Comparison of ENCODE assay signal across 8 mouse cellular contexts in the genomic region with DNA sequence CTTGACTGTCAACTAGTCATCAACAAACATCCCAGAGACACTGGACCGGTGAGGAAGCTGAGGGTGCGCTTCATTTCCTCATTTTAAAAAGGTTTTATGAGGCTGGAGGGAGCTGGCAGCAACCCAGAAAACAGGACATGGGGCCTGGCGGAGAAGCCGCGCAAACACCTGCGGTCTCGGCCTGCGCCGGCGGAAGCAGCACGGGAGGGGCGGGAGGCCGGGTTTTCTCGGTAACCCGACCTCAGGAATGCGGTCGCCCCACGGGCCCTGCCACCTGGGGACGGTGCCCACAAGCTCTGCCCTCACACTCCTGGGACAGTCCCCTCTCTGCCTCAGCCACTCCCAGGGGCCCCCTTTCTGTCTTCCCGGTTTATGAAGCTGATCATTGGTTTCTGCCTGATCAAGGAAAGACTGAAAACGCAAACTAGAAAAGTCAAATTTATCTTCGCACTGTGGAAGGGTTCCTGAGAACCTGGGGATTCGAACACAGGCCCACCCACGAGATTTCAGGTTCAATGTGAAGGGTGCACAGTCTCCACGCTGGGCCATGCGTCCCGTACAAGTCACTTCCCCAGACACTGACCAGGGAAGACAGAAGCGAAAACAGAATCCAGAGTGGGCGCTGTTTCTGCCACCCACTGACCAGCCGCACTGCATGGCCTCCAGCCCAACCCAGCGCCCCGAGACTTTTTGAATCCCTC. TPM values are rescaled to one million over a fixed set of nuclear protein-coding genes. Genes with fewer than 3 reads are reported as not detected.
A peak's percentile ranks its signal among the peaks of the same experiment; 100 is the strongest.
DNase-seq lines count a peak whose midpoint lies in the region; ATAC-seq and TF ChIP-seq lines count a peak whose summit lies in the region.

No protein-coding gene starts in this region.

- 0 out of 2 replicates have a peak overlapping the region, but pooled peaks have one; percentile 42 for H3K4me3 ChIP-seq in forebrain, embryonic 10.5 days
- H3K4me3 ChIP-seq in forebrain, embryonic 16.5 days (replicated peaks; ENCODE audit: low read length): no peak overlapping the region
- peak overlapping the region; percentile 6 for H3K4me3 ChIP-seq in bone marrow, adult 2 months (replicated peaks; ENCODE audit: control insufficient read depth, low read depth, low read length)
- no peak overlapping the region for H3K4me3 ChIP-seq in kidney, postnatal 0 days (replicated peaks; ENCODE audit: low read depth, low read length)

- no peak overlapping the region for H3K9ac ChIP-seq in forebrain, embryonic 16.5 days (replicated peaks; ENCODE audit: low read depth, low read length)
- H3K9ac ChIP-seq in kidney, postnatal 0 days (ENCODE audit: low read depth, low read length): peak overlapping the region; percentile 44; the same call in 1 of the 2 replicates

- TF ChIP-seq CTCF in bone marrow, adult 2 months (IDR thresholded peaks at IDR 0.05; ENCODE audit: control insufficient read depth, insufficient read depth, low read length): no peak
- TF ChIP-seq CTCF in kidney, postnatal 0 days (IDR thresholded peaks at IDR 0.05; ENCODE audit: low read depth): no peak

- peaks cover 76% of the 10 kb centered on the region for H3K4me1 ChIP-seq in forebrain, embryonic 10.5 days
- peaks cover 41% of the 10 kb centered on the region for H3K4me1 ChIP-seq in forebrain, embryonic 16.5 days (replicated peaks; ENCODE audit: control insufficient read depth, insufficient read depth, low read length)
- H3K4me1 ChIP-seq in bone marrow, adult 2 months (ENCODE audit: control insufficient read depth, insufficient read depth, low read length): peaks cover 8% of the 10 kb centered on the region
- peaks cover 36% of the 10 kb centered on the region for H3K4me1 ChIP-seq in kidney, postnatal 0 days (replicated peaks; ENCODE audit: insufficient read depth, low read length)

- no peaks in the 10 kb centered on the region for H3K36me3 ChIP-seq in forebrain, embryonic 10.5 days (replicated peaks)
- no peaks in the 10 kb centered on the region for H3K36me3 ChIP-seq in forebrain, embryonic 16.5 days (ENCODE audit: control insufficient read depth, insufficient read depth)
- H3K36me3 ChIP-seq in kidney, postnatal 0 days (ENCODE audit: insufficient read depth, low read length): no peaks in the 10 kb centered on the region

- H3K9me3 ChIP-seq in forebrain, embryonic 10.5 days: no peaks in the 10 kb centered on the region
- no peaks in the 10 kb centered on the region for H3K9me3 ChIP-seq in forebrain, embryonic 16.5 days (ENCODE audit: control insufficient read depth, low read length)
- no peaks in the 10 kb centered on the region for H3K9me3 ChIP-seq in kidney, postnatal 0 days (replicated peaks; ENCODE audit: low read length)

- H3K27me3 ChIP-seq in forebrain, embryonic 10.5 days (ENCODE audit: poor library complexity, severe bottlenecking): peaks cover 15% of the 10 kb centered on the region
- H3K27me3 ChIP-seq in forebrain, embryonic 16.5 days (replicated peaks; ENCODE audit: control insufficient read depth, insufficient read depth, low read length): no peaks in the 10 kb centered on the region
- H3K27me3 ChIP-seq in kidney, postnatal 0 days (ENCODE audit: insufficient read depth, low read length): no peaks in the 10 kb centered on the region

- no peak for DNase-seq in forebrain, embryonic 10.5 days (ENCODE audit: extremely low spot score, low spot score)
- DNase-seq in kidney, postnatal 0 days (ENCODE audit: low spot score): peak; percentile 43
- DNase-seq in lung, postnatal 36 days: peak; percentile 83
- peak; percentile 92 for DNase-seq in thymus, postnatal 14 days
- no peak for DNase-seq in frontal cortex, postnatal 25 days (ENCODE audit: low spot score in 2 of 2)

- WGBS in forebrain, embryonic 10.5 days: 33% methylated on average over 32 of the region's 32 CpGs
- 36% methylated on average over 32 of the region's 32 CpGs for WGBS in forebrain, embryonic 16.5 days
- WGBS in bone marrow, adult 2 months: 4% methylated on average over 32 of the region's 32 CpGs
- 22% methylated on average over 32 of the region's 32 CpGs for WGBS in kidney, postnatal 0 days

- H3K27ac ChIP-seq in forebrain, embryonic 10.5 days: peak overlapping the region; percentile 99
- H3K27ac ChIP-seq in forebrain, embryonic 16.5 days (ENCODE audit: low read length): no peak overlapping the region
- peak overlapping the region; percentile 92 for H3K27ac ChIP-seq in bone marrow, adult 2 months (ENCODE audit: control insufficient read depth, insufficient read depth, low read depth, low read length, poor library complexity)
- peak overlapping the region; percentile 99 for H3K27ac ChIP-seq in kidney, postnatal 0 days

- TF ChIP-seq POLR2A in bone marrow, adult 2 months (IDR thresholded peaks at IDR 0.05; ENCODE audit: borderline replicate concordance, control insufficient read depth, low read depth, low read length): peak; percentile 27; the same call in 1 of the 2 replicates

- H3K4me2 ChIP-seq in forebrain, embryonic 16.5 days (ENCODE audit: low read length): no peak overlapping the region
- 0 out of 2 replicates have a peak overlapping the region, but pooled peaks have one; percentile 53 for H3K4me2 ChIP-seq in kidney, postnatal 0 days (ENCODE audit: low read length)

- ATAC-seq in forebrain, embryonic 16.5 days: no peak
- ATAC-seq in granulocyte monocyte progenitor cell, adult 5-6 weeks (replicated peaks; ENCODE audit: poor library complexity, severe bottlenecking): peak; percentile 20
- no peak for ATAC-seq in kidney, postnatal 0 days (replicated peaks; ENCODE audit: low FRiP score, low read depth)

RNA-seq across cellular contexts. Expression of gene Jund, which starts 3.3 kb away (rescaled TPM):
- 49.6 and 50.9 TPM in 2 replicates for polyA plus RNA-seq in forebrain, embryonic 10.5 days (2016; fragmentation: Nextera tagmentation; extraction: Ambion mirVana)
- polyA plus RNA-seq in forebrain, embryonic 16.5 days (2015; fragmentation: Nextera tagmentation; extraction: Ambion mirVana): 54.6 and 57.7 TPM in 2 replicates
- polyA plus RNA-seq in bone marrow, adult 2 months (2011; ENCODE audit: insufficient read depth, insufficient read length, low replicate concordance, missing spikeins): 48.1 and 58.0 TPM in 2 replicates
- 7.7 and 12.3 TPM in 2 replicates for total RNA-seq in granulocyte monocyte progenitor cell, adult 5-6 weeks (2014; fragmentation: Nextera tagmentation)
- 24.6 and 27.0 TPM in 2 replicates for total RNA-seq in granulocyte monocyte progenitor cell, adult 5-6 weeks (2017)
- polyA plus RNA-seq in kidney, postnatal 0 days (2015; fragmentation: Nextera tagmentation; extraction: Ambion mirVana): 72.4 and 98.1 TPM in 2 replicates

RNA-seq across cellular contexts. Expression of gene Iqcn, which starts 7.8 kb away (rescaled TPM):
- 0.02 TPM in 1 of 2 replicates, not detected in the other for polyA plus RNA-seq in forebrain, embryonic 10.5 days (2016; fragmentation: Nextera tagmentation; extraction: Ambion mirVana)
- 0.11 and 0.14 TPM in 2 replicates for polyA plus RNA-seq in forebrain, embryonic 16.5 days (2015; fragmentation: Nextera tagmentation; extraction: Ambion mirVana)
- polyA plus RNA-seq in bone marrow, adult 2 months (2011; ENCODE audit: insufficient read depth, insufficient read length, low replicate concordance, missing spikeins): 0.29 TPM in 1 of 2 replicates, not detected in the other
- total RNA-seq in granulocyte monocyte progenitor cell, adult 5-6 weeks (2014; fragmentation: Nextera tagmentation): not detected in 2 replicates
- not detected in 2 replicates for total RNA-seq in granulocyte monocyte progenitor cell, adult 5-6 weeks (2017)
- polyA plus RNA-seq in kidney, postnatal 0 days (2015; fragmentation: Nextera tagmentation; extraction: Ambion mirVana): 0.03 and 0.05 TPM in 2 replicates

RNA-seq across cellular contexts. Expression of gene Lsm4, which starts 22.4 kb away (rescaled TPM):
- 336 and 339 TPM in 2 replicates for polyA plus RNA-seq in forebrain, embryonic 10.5 days (2016; fragmentation: Nextera tagmentation; extraction: Ambion mirVana)
- 166 and 168 TPM in 2 replicates for polyA plus RNA-seq in forebrain, embryonic 16.5 days (2015; fragmentation: Nextera tagmentation; extraction: Ambion mirVana)
- polyA plus RNA-seq in bone marrow, adult 2 months (2011; ENCODE audit: insufficient read depth, insufficient read length, low replicate concordance, missing spikeins): 69.2 and 119 TPM in 2 replicates
- 187 and 226 TPM in 2 replicates for total RNA-seq in granulocyte monocyte progenitor cell, adult 5-6 weeks (2014; fragmentation: Nextera tagmentation)
- total RNA-seq in granulocyte monocyte progenitor cell, adult 5-6 weeks (2017): 247 and 312 TPM in 2 replicates
- polyA plus RNA-seq in kidney, postnatal 0 days (2015; fragmentation: Nextera tagmentation; extraction: Ambion mirVana): 243 and 281 TPM in 2 replicates

RNA-seq across cellular contexts. Expression of gene Gm3336, which starts 22.9 kb away (rescaled TPM):
- polyA plus RNA-seq in forebrain, embryonic 10.5 days (2016; fragmentation: Nextera tagmentation; extraction: Ambion mirVana): not detected in 2 replicates
- not detected in 2 replicates for polyA plus RNA-seq in forebrain, embryonic 16.5 days (2015; fragmentation: Nextera tagmentation; extraction: Ambion mirVana)
- not detected in 2 replicates for polyA plus RNA-seq in bone marrow, adult 2 months (2011; ENCODE audit: insufficient read depth, insufficient read length, low replicate concordance, missing spikeins)
- total RNA-seq in granulocyte monocyte progenitor cell, adult 5-6 weeks (2014; fragmentation: Nextera tagmentation): not detected in 2 replicates
- total RNA-seq in granulocyte monocyte progenitor cell, adult 5-6 weeks (2017): not detected in 2 replicates
- polyA plus RNA-seq in kidney, postnatal 0 days (2015; fragmentation: Nextera tagmentation; extraction: Ambion mirVana): 0.70 and 0.74 TPM in 2 replicates

RNA-seq across cellular contexts. Expression of gene Pde4c, which starts 28.1 kb away (rescaled TPM):
- 0.38 and 0.68 TPM in 2 replicates for polyA plus RNA-seq in forebrain, embryonic 10.5 days (2016; fragmentation: Nextera tagmentation; extraction: Ambion mirVana)
- polyA plus RNA-seq in forebrain, embryonic 16.5 days (2015; fragmentation: Nextera tagmentation; extraction: Ambion mirVana): 0.12 and 0.54 TPM in 2 replicates
- polyA plus RNA-seq in bone marrow, adult 2 months (2011; ENCODE audit: insufficient read depth, insufficient read length, low replicate concordance, missing spikeins): 2.7 and 3.2 TPM in 2 replicates
- total RNA-seq in granulocyte monocyte progenitor cell, adult 5-6 weeks (2014; fragmentation: Nextera tagmentation): not detected in 2 replicates
- total RNA-seq in granulocyte monocyte progenitor cell, adult 5-6 weeks (2017): not detected in 2 replicates
- 8.0 and 9.5 TPM in 2 replicates for polyA plus RNA-seq in kidney, postnatal 0 days (2015; fragmentation: Nextera tagmentation; extraction: Ambion mirVana)

Comparison
In these comparisons a context has a peak if more than half of its experiments do, and no peak if none do; other contexts are left out.
1. H3K4me3 ChIP-seq: peak in forebrain, embryonic 10.5 days (single experiment) and bone marrow, adult 2 months (single experiment); none in forebrain, embryonic 16.5 days (single experiment) and kidney, postnatal 0 days (single experiment).
2. DNase-seq: peak in kidney, postnatal 0 days (single experiment), lung, postnatal 36 days (single experiment) and thymus, postnatal 14 days (single experiment); none in forebrain, embryonic 10.5 days (single experiment) and frontal cortex, postnatal 25 days (0 of 2).